Mouse (Mus musculus): ENCODE data around the gene U2af2. TPM values are rescaled to one million over a fixed set of nuclear protein-coding genes. Genes with fewer than 3 reads are reported as not detected.
A peak's percentile ranks its signal among the peaks of the same experiment; 100 is the strongest.

Gene U2af2
- total RNA-seq, 1 experiment: 262 TPM

DNA sequence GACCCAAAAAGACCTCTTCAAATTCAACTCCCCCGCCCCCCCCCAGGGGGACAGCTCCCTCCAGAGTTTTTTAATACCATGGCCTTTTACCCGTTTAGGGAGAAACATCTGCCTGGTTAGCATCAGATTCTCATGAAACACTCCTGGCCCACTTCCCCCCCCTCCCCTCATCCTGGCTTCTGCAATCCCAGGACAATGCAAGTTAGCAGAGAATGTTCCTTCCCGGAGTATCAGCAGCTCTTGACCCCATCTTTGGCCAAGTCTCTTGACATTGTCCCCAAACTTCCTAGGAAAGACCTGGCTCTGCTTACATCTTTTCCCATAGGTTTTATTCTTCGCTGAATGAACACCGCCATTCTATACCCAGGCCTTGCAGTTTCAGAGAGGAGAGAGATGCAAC lies 40.7 kb upstream of the U2af2 start:
- Histone ChIP-seq H3K4me1 (ENCODE audit: control insufficient read depth in 2 of 2, insufficient read depth in 2 of 2, low read length in 2 of 2, poor library complexity in 1 of 2) (peaks cover 4 to 16% of the 10 kb centered on the region in 2 experiments; a peak in 3 of 4 replicates), H3K36me3 (ENCODE audit: control insufficient read depth, insufficient read depth, low read length, poor library complexity, severe bottlenecking) (peaks cover 16% of the 10 kb centered on the region; the same call in 1 of the 2 replicates), H3K9ac (ENCODE audit: insufficient read depth, low read depth, low read length, poor library complexity, severe bottlenecking) (peak overlapping the region; percentile 95; the same call in 1 of the 2 replicates), H3K27ac (ENCODE audit: insufficient read depth, low read depth, low read length, poor library complexity, severe bottlenecking) (no peak overlapping the region; the same call in 1 of the 2 replicates), H3K9me3 (ENCODE audit: control insufficient read depth, insufficient read depth, low read depth, low read length) (no peaks in the 10 kb centered on the region), H3K4me3 (ENCODE audit: insufficient read depth in 1 of 2, low read depth in 1 of 2, low read length in 2 of 2, poor library complexity in 1 of 2, severe bottlenecking in 1 of 2) (peak overlapping the region; percentile 59 to 97)
- in situ Hi-C loops (cut with MboI; ENCODE audit: low sequenced_read_pairs in 2 of 2, unreplicated experiment in 2 of 2): no loop called here
- DNase-seq (ENCODE audit: low read depth, low spot score): no peak
- TF ChIP-seq ZNF384 (IDR thresholded peaks at IDR 0.05; ENCODE audit: low read depth, low read length) (no peak), CHD2 (IDR thresholded peaks at IDR 0.05; ENCODE audit: low read depth, low read length) (no peak), MAFK (IDR thresholded peaks at IDR 0.05; ENCODE audit: insufficient read depth, low read depth, low read length) (no peak)

DNA sequence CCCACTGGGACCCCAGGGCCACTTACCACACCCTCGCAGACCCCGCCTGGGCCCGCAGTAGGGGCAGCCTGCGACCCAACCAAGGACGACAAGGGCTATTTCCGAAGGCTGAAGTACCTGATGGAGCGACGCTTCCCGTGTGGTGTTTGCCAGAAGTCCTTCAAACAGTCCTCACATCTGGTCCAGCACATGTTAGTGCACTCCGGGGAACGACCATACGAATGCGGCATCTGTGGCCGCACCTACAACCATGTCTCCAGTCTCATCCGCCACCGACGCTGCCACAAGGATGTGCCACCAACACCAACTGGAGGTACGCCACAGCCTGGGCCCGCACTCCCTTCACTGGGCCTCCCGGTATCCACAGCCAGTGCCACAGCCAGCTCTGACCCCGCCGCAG lies 32.4 kb upstream of the U2af2 start:
- H3K36me3 ChIP-seq (ENCODE audit: control insufficient read depth, insufficient read depth, low read length, poor library complexity, severe bottlenecking): peaks cover 9% of the 10 kb centered on the region; the same call in 1 of the 2 replicates
- H3K4me3 ChIP-seq (ENCODE audit: insufficient read depth in 1 of 2, low read depth in 1 of 2, low read length in 2 of 2, poor library complexity in 1 of 2, severe bottlenecking in 1 of 2): peak overlapping the region; percentile 59 to 63
- H3K27ac ChIP-seq (ENCODE audit: insufficient read depth, low read depth, low read length, poor library complexity, severe bottlenecking): no peak overlapping the region
- DNase-seq (ENCODE audit: low read depth, low spot score): no peak
- H3K9ac ChIP-seq (ENCODE audit: insufficient read depth, low read depth, low read length, poor library complexity, severe bottlenecking): peak overlapping the region; percentile 50; the same call in 1 of the 2 replicates
- TF ChIP-seq ZC3H11A (IDR thresholded peaks at IDR 0.05; ENCODE audit: borderline replicate concordance, low read depth, low read length) (no peak), ZNF384 (IDR thresholded peaks at IDR 0.05; ENCODE audit: low read depth, low read length) (no peak), CHD2 (IDR thresholded peaks at IDR 0.05; ENCODE audit: low read depth, low read length) (no peak), MAFK (IDR thresholded peaks at IDR 0.05; ENCODE audit: insufficient read depth, low read depth, low read length) (no peak), HCFC1 (IDR thresholded peaks at IDR 0.05; ENCODE audit: borderline replicate concordance, insufficient read depth, low read length) (no peak)
- in situ Hi-C loops (cut with MboI; ENCODE audit: low sequenced_read_pairs in 2 of 2, unreplicated experiment in 2 of 2): no loop called here
- no peaks in the 10 kb centered on the region for H3K9me3 ChIP-seq (ENCODE audit: control insufficient read depth, insufficient read depth, low read depth, low read length)
- peaks cover 0 to 13% of the 10 kb centered on the region in 2 experiments; a peak in 1 of 4 replicates for H3K4me1 ChIP-seq (ENCODE audit: control insufficient read depth in 2 of 2, insufficient read depth in 2 of 2, low read length in 2 of 2, poor library complexity in 1 of 2)

DNA sequence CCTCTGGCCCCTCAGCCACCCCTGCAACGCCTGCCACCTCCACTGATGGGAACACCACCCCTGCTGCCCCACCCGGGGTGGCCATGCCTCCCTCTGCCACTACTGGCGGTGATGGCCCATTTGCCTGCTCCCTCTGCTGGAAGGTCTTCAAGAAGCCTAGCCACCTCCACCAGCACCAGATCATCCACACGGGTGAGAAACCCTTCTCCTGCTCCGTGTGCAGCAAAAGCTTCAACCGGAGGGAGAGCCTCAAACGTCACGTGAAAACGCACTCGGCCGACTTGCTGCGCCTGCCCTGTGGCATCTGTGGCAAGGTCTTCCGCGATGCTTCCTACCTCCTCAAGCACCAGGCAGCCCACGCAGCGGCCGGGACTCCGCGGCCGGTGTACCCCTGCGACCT lies 32.0 kb upstream of the U2af2 start:
- Histone ChIP-seq H3K9me3 (ENCODE audit: control insufficient read depth, insufficient read depth, low read depth, low read length) (no peaks in the 10 kb centered on the region), H3K4me1 (ENCODE audit: control insufficient read depth in 2 of 2, insufficient read depth in 2 of 2, low read length in 2 of 2, poor library complexity in 1 of 2) (peaks cover 0 to 12% of the 10 kb centered on the region in 2 experiments; a peak in 1 of 4 replicates), H3K36me3 (ENCODE audit: control insufficient read depth, insufficient read depth, low read length, poor library complexity, severe bottlenecking) (peaks cover 5% of the 10 kb centered on the region; the same call in 1 of the 2 replicates), H3K4me3 (ENCODE audit: insufficient read depth in 1 of 2, low read depth in 1 of 2, low read length in 2 of 2, poor library complexity in 1 of 2, severe bottlenecking in 1 of 2) (peak overlapping the region; percentile 59 to 63), H3K27ac (ENCODE audit: insufficient read depth, low read depth, low read length, poor library complexity, severe bottlenecking) (no peak overlapping the region), H3K9ac (ENCODE audit: insufficient read depth, low read depth, low read length, poor library complexity, severe bottlenecking) (peak overlapping the region; percentile 50)
- TF ChIP-seq ZC3H11A (IDR thresholded peaks at IDR 0.05; ENCODE audit: borderline replicate concordance, low read depth, low read length) (no peak), CHD2 (IDR thresholded peaks at IDR 0.05; ENCODE audit: low read depth, low read length) (no peak), HCFC1 (IDR thresholded peaks at IDR 0.05; ENCODE audit: borderline replicate concordance, insufficient read depth, low read length) (no peak), ZNF384 (IDR thresholded peaks at IDR 0.05; ENCODE audit: low read depth, low read length) (no peak), MAFK (IDR thresholded peaks at IDR 0.05; ENCODE audit: insufficient read depth, low read depth, low read length) (no peak)
- in situ Hi-C loops (cut with MboI; ENCODE audit: low sequenced_read_pairs in 2 of 2, unreplicated experiment in 2 of 2): no loop called here
- DNase-seq (ENCODE audit: low read depth, low spot score): no peak

DNA sequence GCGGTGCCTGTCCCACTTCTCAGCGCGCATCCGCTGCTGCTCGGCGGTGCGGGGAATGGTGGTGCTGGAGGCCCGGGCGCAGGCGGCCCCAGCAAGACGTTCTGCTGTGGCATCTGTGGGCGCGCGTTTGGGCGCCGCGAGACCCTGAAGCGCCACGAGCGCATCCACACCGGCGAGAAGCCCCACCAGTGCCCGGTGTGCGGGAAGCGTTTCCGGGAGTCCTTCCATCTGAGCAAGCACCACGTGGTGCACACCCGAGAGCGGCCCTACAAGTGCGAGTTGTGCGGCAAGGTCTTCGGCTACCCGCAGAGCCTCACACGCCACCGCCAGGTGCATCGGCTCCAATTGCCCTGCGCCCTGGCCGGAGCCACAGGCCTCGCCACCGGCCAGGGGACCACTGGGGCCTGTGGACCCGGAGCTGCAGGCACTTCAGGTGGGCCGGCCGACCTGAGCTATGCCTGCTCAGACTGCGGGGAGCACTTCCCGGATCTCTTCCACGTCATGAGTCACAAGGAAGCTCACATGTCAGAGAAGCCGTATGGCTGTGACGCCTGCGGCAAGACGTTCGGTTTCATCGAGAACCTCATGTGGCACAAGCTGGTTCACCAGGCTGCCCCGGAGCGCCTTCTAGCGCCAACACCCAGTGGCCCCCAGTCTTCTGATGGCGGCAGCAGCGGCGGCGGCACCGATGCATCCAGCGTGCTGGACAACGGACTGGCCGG lies 31.2 kb upstream of the U2af2 start:
- no peaks in the 10 kb centered on the region for H3K9me3 ChIP-seq (ENCODE audit: control insufficient read depth, insufficient read depth, low read depth, low read length)
- TF ChIP-seq HCFC1 (IDR thresholded peaks at IDR 0.05; ENCODE audit: borderline replicate concordance, insufficient read depth, low read length): no peak; the same call in 1 of the 2 replicates
- TF ChIP-seq ZNF384 (IDR thresholded peaks at IDR 0.05; ENCODE audit: low read depth, low read length): no peak
- TF ChIP-seq ZC3H11A (IDR thresholded peaks at IDR 0.05; ENCODE audit: borderline replicate concordance, low read depth, low read length): no peak
- no peak for TF ChIP-seq CHD2 (IDR thresholded peaks at IDR 0.05; ENCODE audit: low read depth, low read length)
- TF ChIP-seq MAFK (IDR thresholded peaks at IDR 0.05; ENCODE audit: insufficient read depth, low read depth, low read length): no peak

More for the DNA sequence above, 31.2 kb upstream of the U2af2 start:
- Histone ChIP-seq H3K9ac (ENCODE audit: insufficient read depth, low read depth, low read length, poor library complexity, severe bottlenecking) (peak overlapping the region; percentile 50), H3K36me3 (ENCODE audit: control insufficient read depth, insufficient read depth, low read length, poor library complexity, severe bottlenecking) (peaks cover 5% of the 10 kb centered on the region; the same call in 1 of the 2 replicates), H3K4me1 (ENCODE audit: control insufficient read depth in 2 of 2, insufficient read depth in 2 of 2, low read length in 2 of 2, poor library complexity in 1 of 2) (peaks cover 0 to 12% of the 10 kb centered on the region in 2 experiments; a peak in 1 of 4 replicates), H3K4me3 (ENCODE audit: insufficient read depth in 1 of 2, low read depth in 1 of 2, low read length in 2 of 2, poor library complexity in 1 of 2, severe bottlenecking in 1 of 2) (peak overlapping the region; percentile 59 to 63), H3K27ac (ENCODE audit: insufficient read depth, low read depth, low read length, poor library complexity, severe bottlenecking) (no peak overlapping the region)
- in situ Hi-C loops (cut with MboI; ENCODE audit: low sequenced_read_pairs in 2 of 2, unreplicated experiment in 2 of 2): no loop called here
- no peak for DNase-seq (ENCODE audit: low read depth, low spot score)

Measured in ES-E14 (cell line).